Mouse (Mus musculus): Measurements from ENCODE around the gene March5.
A peak's percentile ranks its signal among the peaks of the same experiment; 100 is the strongest.

The March5 gene

GRCm38 (mm10) chr19:37265333-37266103, 58.2 kb downstream of the March5 start:
- peak; percentile 86 for DNase-seq

DNA sequence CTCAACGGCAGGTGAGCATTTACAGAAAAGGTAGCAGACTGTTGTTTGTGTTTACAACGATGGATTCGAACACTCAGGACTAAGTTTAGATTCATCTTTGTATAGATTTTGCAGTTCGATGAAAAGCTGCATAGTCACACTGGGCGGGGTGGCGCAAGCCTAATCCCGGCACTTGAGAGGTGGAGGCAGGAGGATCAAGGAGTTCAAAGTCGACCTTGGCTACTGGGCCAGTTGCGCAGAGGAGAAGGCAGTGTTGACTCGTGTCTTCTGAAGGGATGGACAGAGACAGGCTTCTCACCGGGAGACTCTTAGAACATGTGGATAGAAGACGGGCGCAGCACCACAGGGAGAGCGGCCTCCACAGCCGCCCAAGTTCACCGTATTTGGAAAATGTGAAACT, 61.8 kb downstream of the March5 start:
- DNase-seq: no peak

Data from cerebellum, adult 11-12 months (tissue).